Mouse (Mus musculus): Measurements from ENCODE around the gene Ccdc142. TPM values are rescaled to one million over a fixed set of nuclear protein-coding genes. Genes with fewer than 3 reads are reported as not detected.

The Ccdc142 gene
- total RNA-seq, 2 experiments from 2014 or later = 4.4 to 5.8 TPM

DNA sequence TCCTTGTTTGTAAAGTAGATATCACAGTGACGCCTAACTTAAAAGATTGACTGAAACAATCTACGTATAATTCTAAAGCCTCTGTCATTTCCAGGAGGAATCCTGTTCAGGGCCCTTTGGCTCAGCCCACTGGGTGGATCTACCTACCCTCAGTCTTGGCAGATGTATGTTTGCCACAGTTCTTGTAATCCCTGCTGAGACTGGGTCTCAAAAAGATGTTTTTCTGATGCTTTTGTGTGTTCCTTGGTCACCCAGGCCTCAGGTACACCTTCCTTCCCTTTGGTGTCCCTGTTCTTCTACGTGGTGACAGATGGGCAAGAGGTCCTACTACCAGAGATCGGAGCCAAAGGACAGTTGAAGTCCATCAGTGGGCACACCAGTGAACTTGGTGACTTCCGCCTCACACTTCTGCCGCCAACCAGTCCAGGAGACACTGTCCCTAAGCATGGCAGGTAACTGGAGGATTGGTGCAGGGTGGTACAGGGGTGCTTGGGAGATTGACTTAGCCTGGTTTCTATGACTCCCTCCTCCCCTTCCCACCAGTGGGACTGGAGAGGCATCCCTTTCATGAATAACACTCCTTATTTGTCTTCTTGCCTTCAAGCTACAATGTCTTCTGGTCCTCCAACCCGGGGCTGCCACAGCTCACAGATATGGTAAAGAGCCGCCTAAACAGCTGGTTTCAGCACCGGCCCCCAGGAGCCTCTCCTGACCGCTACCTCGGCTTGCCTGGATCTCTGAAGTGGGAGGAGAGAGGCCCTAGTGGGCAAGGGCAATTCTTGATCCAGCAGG lies 15.2 kb downstream of the Ccdc142 start:
- no peak for DNase-seq (ENCODE audit: low spot score in 2 of 2)

- no peak for DNase-seq (ENCODE audit: low spot score in 2 of 2)
Observed at GRCm38 (mm10) chr6:83117165-83117438, 15.7 kb downstream of the Ccdc142 start.

- DNase-seq (ENCODE audit: low spot score in 2 of 2) = no peak
Observed at GRCm38 (mm10) chr6:83117616-83118015, 16.2 kb downstream of the Ccdc142 start.

- no peak for DNase-seq (ENCODE audit: low spot score in 2 of 2)
Observed at GRCm38 (mm10) chr6:83118369-83118768, 17.0 kb downstream of the Ccdc142 start.

DNA sequence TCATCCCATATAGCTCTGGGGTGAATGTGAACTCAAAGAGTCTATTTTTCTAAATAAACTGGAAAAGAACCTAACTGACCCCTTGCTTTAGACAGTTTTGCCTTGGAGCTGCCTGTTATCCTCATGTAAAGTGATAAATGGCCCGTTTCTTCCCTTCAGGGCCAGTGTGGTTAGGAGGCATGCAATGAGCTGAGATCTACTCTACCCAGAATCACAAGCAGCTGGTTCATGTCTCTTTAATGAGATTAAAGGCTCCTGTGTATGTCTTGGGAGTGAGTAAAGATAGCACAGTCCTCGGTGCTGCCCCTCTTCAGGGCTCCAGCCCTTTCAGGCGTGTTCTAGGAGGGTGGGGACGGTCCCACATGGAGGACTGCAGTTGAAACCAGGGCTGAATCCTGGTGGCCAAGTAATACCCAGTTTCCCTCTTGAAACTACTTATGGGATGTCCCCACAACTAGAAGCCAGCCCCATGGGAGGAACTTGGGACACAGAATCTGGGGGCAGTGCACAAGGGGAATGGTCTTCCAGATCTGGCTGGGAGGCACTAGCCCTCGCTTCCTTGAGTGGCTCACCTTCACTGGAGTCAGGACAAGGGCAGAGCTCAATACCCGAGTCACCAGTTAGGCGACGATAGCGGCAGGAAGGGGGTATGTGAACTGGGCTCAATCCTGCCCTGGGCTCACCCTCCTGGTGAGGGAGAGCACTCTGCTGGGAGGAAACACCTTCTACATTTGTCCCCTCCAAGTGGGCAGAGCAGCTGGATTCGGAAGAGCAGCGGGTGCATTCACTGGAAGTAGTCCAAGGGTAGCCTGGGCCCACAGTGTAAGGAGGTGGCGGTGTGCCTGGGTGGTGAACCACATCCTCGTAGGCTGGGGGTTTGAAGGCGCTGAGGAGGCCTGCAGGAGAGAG lies 17.7 kb downstream of the Ccdc142 start:
- DNase-seq (ENCODE audit: low spot score in 2 of 2) = no peak

DNA sequence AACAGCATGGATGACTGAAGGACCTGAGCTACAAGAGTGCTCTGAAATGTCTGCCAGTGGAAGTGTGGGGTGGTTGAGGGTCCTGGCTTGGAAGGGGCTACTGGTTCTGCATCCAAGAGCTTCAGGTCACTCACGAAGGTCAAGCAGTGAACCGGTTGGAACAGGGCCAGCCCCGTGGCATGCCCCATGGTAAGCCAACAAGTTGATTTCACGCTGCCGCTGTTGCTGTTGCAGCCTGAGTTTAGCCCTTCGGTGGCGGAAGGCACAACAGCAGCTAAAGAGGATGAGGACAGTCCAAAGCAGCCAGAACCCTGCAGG lies 18.3 kb downstream of the Ccdc142 start:
- peak in 1 of 2 experiments; percentile 29 for DNase-seq (ENCODE audit: low spot score in 2 of 2)

DNA sequence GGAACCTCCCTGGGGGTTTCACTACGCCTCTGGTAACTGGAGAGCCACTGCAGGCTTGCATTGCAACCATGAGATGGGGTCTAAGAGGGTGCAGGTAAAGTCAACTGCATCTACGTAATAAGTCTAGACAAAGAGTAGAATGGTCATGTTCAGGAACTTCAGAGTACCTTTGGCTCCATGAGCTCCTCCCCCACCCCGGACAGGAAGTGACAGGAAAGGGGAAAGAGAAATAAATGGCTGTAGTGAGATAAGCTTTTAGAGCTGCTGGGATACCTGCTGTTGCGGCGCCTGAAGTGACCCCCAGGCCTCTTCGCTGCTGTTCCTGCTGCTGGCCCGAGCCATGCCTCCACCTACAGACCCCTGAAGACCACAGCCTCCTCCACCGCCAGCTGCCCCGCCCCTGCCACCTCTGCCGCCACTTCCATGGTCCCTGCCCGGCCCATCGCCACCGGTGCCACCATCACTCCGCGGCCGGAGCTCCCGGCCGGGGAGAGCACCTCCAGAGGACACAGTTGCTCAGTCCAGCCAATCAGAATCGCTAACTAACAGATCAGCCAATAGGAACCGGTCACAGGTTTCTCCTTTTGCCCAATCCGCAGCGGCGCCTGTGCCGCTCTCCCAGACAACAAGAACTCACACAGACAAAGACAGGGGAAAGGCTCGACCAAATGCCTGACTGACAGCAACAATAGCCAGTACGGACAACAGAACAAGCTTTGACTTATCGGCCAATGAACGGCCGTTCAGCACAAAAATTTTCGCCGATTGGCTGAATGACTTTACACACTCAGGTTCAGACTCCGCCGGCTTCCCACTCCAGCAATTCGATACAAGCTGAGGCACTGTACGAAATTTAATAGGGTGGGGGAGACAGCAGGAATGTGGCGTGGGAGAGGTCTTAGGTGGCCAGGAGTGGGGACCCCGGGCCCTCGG lies 19.8 kb downstream of the Ccdc142 start, which contains the start of gene Wbp1:
TSS of gene Wbp1 (minus strand) at position 630 of the 933 bp plus-strand sequence.
- DNase-seq (ENCODE audit: low spot score in 2 of 2) = peak; percentile 77 to 85

DNA sequence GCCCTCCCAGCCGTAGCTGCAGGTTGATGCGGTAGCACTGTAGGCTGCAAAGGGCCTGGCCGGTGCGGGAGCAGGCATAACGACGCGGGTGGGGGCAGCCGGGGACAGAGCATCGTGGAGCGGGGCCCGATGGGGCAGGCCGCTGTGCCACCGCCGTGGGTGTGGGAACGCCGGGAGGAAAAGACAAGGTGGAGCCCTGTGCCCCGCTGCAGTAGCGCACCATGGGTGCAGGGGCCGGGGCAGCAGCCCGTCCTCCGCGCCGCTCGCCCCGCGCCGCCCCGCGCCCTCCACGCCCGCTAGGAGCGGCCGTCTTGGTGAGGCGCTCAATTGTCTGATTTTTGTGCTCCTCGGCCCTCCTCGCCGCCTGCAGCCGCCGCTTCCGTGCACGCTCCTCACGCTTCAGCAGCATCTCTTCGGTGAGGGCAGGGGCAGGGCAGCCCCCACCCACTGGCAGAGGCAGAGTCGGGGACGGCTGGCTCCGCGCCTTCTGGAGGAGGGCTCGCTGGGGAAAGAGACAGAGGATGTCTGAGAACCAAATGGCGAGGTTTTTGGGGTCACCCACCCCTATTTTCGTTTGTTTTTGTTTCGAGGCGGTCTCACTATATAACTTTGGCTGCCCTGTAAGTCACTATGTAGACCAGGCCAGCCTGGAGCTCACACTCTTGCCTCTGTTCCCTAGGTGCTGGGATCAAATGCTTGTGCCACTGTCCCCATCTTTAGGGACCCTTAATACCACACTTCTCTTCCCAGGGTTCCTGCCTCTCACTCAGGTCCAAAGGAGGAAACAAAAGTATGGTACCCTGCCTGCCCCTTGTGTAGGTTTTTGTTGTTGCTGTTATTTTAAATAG lies 20.7 kb downstream of the Ccdc142 start:
- DNase-seq (ENCODE audit: low spot score in 2 of 2) = peak in 1 of 2 experiments; percentile 54

DNA sequence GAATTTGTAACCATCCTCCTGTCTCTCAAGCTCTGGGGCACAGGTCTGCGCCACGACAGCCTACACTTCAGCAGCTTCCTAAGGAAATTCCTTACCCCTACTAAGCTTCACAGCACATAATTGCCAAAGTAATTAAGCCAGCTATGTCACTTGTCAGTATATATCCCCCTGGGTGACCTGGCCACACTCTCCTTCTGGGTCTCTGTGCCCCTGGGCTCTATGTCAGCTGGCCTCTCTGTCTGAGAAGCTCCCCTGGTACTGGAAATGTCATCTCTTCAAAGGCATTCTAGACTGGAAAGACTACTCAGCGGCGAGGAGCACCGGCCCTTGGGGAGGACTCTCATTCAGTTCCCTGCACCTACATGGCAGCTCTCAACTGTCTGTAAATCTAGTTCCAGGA lies 21.6 kb downstream of the Ccdc142 start:
- no peak for DNase-seq (ENCODE audit: low spot score in 2 of 2)

- DNase-seq (ENCODE audit: low spot score in 2 of 2) = peak; percentile 81 to 88
Observed at GRCm38 (mm10) chr6:83124851-83125312, 23.5 kb downstream of the Ccdc142 start.

GRCm38 (mm10) chr6:83125331-83125730 lies 23.9 kb downstream of the Ccdc142 start, which contains the start of gene Ino80b:
TSS of gene Ino80b (minus strand) at chr6:83125431.
- no peak for DNase-seq (ENCODE audit: low spot score in 2 of 2)

DNA sequence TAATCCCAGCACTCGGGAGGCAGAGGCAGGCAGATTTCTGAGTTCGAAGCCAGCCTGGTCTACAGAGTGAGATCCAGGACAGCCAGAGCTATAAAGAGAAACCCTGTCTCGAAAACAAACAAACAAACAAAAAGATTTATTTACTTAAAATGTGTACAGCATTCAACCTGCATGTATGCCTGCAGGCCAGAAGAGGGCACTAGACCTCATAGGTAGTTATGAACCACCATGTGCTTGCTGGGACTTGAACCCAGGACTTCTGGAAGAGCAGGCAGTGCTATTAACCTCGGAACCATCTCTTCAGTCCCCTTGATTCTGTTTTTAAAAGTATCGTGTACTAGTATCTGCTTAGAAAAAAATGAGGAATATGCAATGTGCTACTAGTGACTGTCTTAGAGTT lies 26.0 kb downstream of the Ccdc142 start:
- DNase-seq (ENCODE audit: low spot score in 2 of 2) = no peak

DNA sequence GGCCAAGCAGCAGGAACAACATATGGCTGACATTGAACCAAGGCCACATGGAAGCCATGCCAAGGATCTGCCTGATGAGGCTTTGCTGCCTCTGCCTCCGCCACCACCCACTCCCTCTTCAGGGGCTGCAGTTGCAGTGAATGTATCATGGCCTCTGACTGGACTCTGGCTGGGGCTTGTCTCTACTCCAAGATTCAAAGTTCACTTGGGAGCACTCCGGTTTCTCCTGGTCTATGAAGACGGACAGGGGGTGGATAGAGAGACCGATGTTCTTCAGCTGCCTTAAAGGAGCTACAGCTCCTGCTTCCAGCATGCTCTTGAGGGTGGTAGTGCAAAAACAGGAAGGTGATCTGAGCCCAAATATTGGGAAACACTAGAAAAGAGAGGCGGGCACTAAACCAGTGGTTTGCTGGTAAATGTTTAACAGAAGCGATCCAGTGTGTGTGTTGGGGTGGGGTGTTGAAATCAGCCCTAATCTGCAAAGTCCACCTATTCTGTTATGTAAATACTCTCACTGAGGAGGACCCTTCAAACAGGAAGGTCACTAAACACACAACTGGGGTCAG lies 30.2 kb downstream of the Ccdc142 start:
- no peak for DNase-seq (ENCODE audit: low spot score in 2 of 2)

DNA sequence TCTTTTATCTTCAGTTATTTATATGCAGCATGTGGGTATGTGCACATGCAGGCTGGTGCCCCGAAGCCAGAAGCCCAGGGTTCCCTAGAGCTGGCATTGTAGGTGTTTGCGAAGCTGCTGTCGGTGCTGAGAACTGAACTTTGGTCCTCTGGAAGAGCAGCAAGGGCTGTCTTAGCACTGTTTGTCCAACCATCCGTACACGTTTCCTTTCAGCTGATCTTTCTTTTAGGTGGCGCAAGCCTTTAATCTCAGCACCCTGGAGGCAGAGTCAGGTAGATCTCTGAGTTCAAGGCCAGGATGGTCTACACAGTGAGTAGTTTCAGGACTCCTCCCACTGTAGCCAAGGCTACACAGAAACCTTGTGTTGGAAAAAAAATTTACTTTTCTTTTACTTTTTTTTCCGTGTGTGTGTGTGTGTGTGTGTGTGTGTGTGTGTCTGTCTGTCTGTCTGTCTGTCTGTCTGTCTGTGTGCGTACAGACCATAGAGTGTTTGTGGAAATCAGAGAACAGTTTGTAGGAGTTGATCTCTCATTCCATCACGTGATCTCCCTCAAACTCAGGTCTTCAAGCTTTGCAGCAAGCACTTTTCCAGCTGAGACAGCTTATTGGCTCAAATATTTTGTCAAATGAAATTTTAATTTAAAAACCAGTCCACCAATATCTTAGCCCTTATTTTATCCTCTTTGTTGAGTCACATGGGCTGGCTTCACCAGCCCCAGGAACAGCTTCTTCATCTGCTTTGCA lies 30.9 kb downstream of the Ccdc142 start:
- no peak for DNase-seq (ENCODE audit: low spot score in 2 of 2)

DNA sequence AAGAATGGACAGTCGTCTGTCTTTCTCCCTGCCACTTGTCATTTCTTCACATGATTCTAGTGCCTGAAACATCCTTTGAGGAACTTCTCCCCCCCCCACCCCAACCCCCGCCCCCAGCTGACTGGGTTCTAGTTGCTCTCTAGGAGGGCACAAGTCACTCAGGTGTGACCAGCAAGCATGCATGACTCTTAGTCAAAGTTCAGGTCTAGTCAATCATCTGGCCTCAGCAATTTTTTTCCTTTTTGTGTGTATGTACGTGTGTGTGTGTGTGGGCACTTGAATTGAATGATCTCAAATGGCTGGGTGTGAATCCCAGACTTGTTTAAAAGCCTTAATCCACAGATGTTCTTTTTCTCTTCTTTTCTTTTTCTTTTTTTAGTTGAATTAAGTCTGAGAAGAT lies 32.8 kb downstream of the Ccdc142 start:
- no peak for DNase-seq (ENCODE audit: low spot score in 2 of 2)

DNA sequence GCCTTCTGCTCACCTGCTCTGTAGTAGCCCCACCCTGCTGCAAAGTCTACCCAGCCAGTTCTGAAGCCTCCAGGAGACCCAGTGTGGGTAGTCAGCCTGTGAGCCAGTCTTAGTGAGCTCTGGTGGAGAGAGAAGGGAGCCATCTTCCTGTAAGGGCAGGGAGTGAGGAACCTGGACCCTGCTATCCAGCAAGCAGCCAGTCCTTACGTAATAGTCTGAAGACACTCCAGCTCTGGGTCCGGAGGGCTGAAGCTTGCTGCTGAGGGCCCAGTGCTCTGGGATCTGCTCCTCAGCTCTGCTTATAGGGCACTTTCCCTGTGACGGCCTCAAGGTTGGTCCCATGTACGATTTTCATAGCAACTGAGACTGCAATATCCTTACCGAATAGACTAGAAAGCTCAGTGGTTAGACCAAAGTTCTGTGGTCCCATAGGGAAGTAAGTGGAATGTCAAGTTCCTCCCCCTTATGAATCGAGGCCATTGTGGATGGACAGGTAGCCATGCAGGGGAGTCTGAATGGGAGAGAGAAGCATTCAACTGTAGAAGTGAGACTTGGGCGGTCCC lies 33.6 kb downstream of the Ccdc142 start, which contains the start of gene Rtkn:
TSS of gene Rtkn (plus strand) at position 513 of the 563 bp plus-strand sequence.
- DNase-seq (ENCODE audit: low spot score in 2 of 2) = no peak

DNA sequence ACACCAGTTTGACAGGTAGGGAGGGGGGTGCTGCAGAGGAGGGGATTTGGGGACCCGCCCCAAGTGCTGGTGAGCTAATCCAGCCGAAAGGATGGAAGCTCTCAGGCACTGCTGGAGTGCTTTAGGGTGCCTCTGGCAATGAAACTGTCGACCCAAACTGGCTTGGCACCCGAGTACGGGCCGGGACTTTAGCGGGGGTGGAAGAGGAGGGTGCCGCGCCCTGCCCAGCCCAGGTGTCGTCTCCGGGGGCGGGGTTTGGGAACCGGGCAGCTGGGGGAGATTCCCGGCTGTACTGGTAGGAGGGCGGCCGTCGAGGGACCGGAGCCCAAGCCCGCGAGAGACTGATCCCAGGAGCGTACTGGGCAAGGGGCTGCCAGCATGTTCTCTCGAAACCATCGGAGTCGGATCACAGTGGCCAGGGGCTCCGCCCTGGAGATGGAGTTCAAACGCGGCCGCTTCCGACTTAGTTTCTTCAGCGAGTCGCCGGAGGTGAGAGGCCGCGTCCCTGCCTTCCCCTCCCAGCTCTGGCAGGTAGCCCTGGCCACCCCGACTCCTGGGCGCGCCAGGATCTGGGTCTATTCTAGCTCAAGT lies 34.3 kb downstream of the Ccdc142 start:
- no peak for DNase-seq (ENCODE audit: low spot score in 2 of 2)

DNA sequence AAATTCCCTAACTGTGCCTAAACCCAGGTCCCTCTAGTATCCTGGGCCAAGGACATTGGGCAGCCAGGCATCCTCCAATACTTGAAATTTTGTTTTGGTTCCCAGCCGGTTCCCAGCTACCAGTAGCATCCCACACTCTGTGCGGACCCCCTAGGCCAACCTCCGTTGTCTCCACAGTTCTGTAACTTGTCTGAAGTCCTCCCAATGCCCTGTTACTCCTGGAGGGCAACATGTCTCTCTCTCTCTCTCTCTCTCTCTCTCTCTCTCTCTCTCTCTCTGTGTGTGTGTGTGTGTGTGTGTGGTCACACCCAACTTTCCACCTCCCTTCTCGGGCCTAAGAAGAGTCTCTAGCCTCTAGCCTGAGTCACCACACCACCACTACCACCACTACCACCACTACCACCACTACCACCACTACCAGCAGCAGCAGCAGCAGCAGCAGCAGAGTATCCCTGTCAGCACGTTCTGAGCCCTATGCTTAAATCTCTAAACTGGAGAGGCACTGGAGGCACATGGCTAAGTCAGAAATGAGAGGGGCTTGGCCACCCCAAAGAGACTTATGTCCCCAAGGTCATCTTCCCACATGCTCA lies 35.0 kb downstream of the Ccdc142 start:
- DNase-seq (ENCODE audit: low spot score in 2 of 2) = no peak

All from adrenal gland, adult 18-20 months (tissue).